Mouse (Mus musculus) C2C12 (cell line): ENCODE results near the gene Ercc6. TPM values are rescaled to one million over a fixed set of nuclear protein-coding genes. Genes with fewer than 3 reads are reported as not detected.

Experiments used
- H3K27me3 ChIP-seq: one replicate; pipeline ENCODE4 v1.6.1; 2011; ENCODE audit not compliant: control insufficient read depth, insufficient read depth, insufficient read length
- H3K36me3 ChIP-seq: one replicate; pipeline ENCODE4 v1.6.1; 2011; ENCODE audit not compliant: control insufficient read depth, insufficient read depth
- H3K4me3 ChIP-seq: one replicate; pipeline ENCODE4 v1.5.1; 2011; ENCODE audit warnings: mild to moderate bottlenecking, control low read depth; ENCODE audit not compliant: poor library complexity, insufficient read depth, severe bottlenecking
- H3K79me2 ChIP-seq: one replicate; pipeline ENCODE4 v1.6.1; 2011; ENCODE audit not compliant: control insufficient read depth, insufficient read depth
- H3K79me3 ChIP-seq: one replicate; pipeline ENCODE4 v1.6.1; 2011; ENCODE audit warnings: low read depth, control low read depth
- H3ac ChIP-seq: one replicate; pipeline ENCODE3; 2011; ENCODE audit warnings: low read depth; ENCODE audit not compliant: control insufficient read depth, insufficient read length
- CEBPB ChIP-seq: IDR thresholded peaks from one replicate; pipeline ENCODE4 v1.6.1; 2011; ENCODE audit warnings: low read depth, mild to moderate bottlenecking, control low read depth, moderate library complexity
- CTCF ChIP-seq: IDR thresholded peaks from one replicate; pipeline ENCODE4 v1.5.1; 2011; ENCODE audit not compliant: control insufficient read depth, insufficient read depth, insufficient read length
- FOSL1 ChIP-seq: IDR thresholded peaks from one replicate; pipeline ENCODE4 v1.8.0; 2011; ENCODE audit warnings: mild to moderate bottlenecking, low read length; ENCODE audit not compliant: poor library complexity, insufficient read depth, severe bottlenecking
- MAX ChIP-seq: IDR thresholded peaks from one replicate; pipeline ENCODE4 v1.6.1; 2011; ENCODE audit warnings: mild to moderate bottlenecking, control low read depth
- MYOD1 ChIP-seq: IDR thresholded peaks from one replicate; pipeline ENCODE4 v1.6.1; 2011; ENCODE audit warnings: low read depth; ENCODE audit not compliant: control insufficient read depth, insufficient read length
- MYOG ChIP-seq: IDR thresholded peaks from one replicate; pipeline ENCODE4 v1.6.1; 2011; ENCODE audit not compliant: control insufficient read depth, insufficient read length; ENCODE audit errors: extremely low read depth
- USF1 ChIP-seq: IDR thresholded peaks from one replicate; pipeline ENCODE4 v1.6.1; 2011; ENCODE audit warnings: low read depth, mild to moderate bottlenecking, control low read depth, moderate library complexity
- polyA plus RNA-seq: library from polyadenylated mRNA; unstranded; fragments of >200 nt; fragmentation: generic; extraction: Trizol; gene quantifications from one replicate; pipeline ENCODE4 v1.2.1, GENCODE M21; 2012; ENCODE audit warnings: missing spikeins

Ercc6 gene
- polyA plus RNA-seq, 1 experiment, result 3.0 TPM

GRCm38 (mm10) chr14:32502764-32503688 lies 10.3 kb upstream of the Ercc6 start:
- H3K36me3 ChIP-seq, result no peaks in the 10 kb centered on the region
- TF ChIP-seq FOSL1 (no peak), MYOD1 (no peak), CTCF (no peak), CEBPB (no peak)
- H3K79me3 ChIP-seq, result no peaks in the 10 kb centered on the region
- H3K27me3 ChIP-seq, result no peaks in the 10 kb centered on the region
- no peak overlapping the region for H3ac ChIP-seq
- H3K4me3 ChIP-seq, result no peak overlapping the region
- H3K79me2 ChIP-seq, result no peaks in the 10 kb centered on the region

DNA sequence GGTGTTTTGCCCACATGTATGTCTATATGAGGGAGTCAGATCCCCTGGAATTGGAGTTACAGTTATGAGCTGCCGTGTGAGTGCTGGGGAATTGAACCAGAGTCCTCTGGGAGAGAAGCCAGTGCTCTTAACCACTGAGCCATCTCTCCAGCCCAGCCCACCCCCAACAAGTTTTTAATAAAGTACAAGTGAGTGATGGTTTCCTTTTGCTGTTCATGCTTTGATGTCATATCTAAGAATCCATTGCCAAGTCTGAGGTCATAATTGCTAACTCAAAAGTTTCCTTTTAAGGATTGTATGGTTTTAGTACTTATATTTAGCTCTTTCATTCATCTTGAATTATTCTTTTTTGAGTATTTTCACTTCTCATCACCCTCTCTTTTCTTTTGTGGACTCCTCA lies 9.4 kb upstream of the Ercc6 start:
- no peaks in the 10 kb centered on the region for H3K79me3 ChIP-seq
- no peak for TF ChIP-seq FOSL1
- TF ChIP-seq USF1, result no peak
- no peak for TF ChIP-seq CTCF
- no peak for TF ChIP-seq MAX
- no peak for TF ChIP-seq MYOG
- TF ChIP-seq CEBPB, result no peak
- no peak for TF ChIP-seq MYOD1
- H3K27me3 ChIP-seq, result no peaks in the 10 kb centered on the region
- no peaks in the 10 kb centered on the region for H3K79me2 ChIP-seq
- no peaks in the 10 kb centered on the region for H3K36me3 ChIP-seq
- H3ac ChIP-seq, result no peak overlapping the region
- no peak overlapping the region for H3K4me3 ChIP-seq

GRCm38 (mm10) chr14:32506329-32506728 lies 7.0 kb upstream of the Ercc6 start:
- TF ChIP-seq MAX, result peak; percentile 84
- TF ChIP-seq MYOG, result no peak
- TF ChIP-seq FOSL1, result no peak
- peak; percentile 16 for TF ChIP-seq MYOD1
- no peak for TF ChIP-seq USF1
- no peak for TF ChIP-seq CTCF
- no peak for TF ChIP-seq CEBPB
- Histone ChIP-seq H3K4me3 (no peak overlapping the region), H3K36me3 (no peaks in the 10 kb centered on the region), H3K79me2 (no peaks in the 10 kb centered on the region), H3K79me3 (no peaks in the 10 kb centered on the region), H3ac (no peak overlapping the region), H3K27me3 (no peaks in the 10 kb centered on the region)

- Histone ChIP-seq H3K79me2 (no peaks in the 10 kb centered on the region), H3K79me3 (no peaks in the 10 kb centered on the region), H3K4me3 (no peak overlapping the region), H3K27me3 (no peaks in the 10 kb centered on the region), H3K36me3 (no peaks in the 10 kb centered on the region), H3ac (no peak overlapping the region)
- TF ChIP-seq FOSL1 (no peak), USF1 (no peak), MYOG (no peak), MYOD1 (no peak), CTCF (no peak), CEBPB (no peak), MAX (no peak)
Measured at GRCm38 (mm10) chr14:32507216-32507615, 6.1 kb upstream of the Ercc6 start.

- Histone ChIP-seq H3K79me3 (no peaks in the 10 kb centered on the region), H3K4me3 (no peak overlapping the region), H3ac (no peak overlapping the region), H3K36me3 (no peaks in the 10 kb centered on the region), H3K79me2 (no peaks in the 10 kb centered on the region), H3K27me3 (no peaks in the 10 kb centered on the region)
- no peak for TF ChIP-seq MAX
- no peak for TF ChIP-seq USF1
- TF ChIP-seq CTCF, result no peak
- TF ChIP-seq FOSL1, result no peak
- no peak for TF ChIP-seq MYOG
- no peak for TF ChIP-seq CEBPB
- no peak for TF ChIP-seq MYOD1
Measured at GRCm38 (mm10) chr14:32508105-32508835, 5.1 kb upstream of the Ercc6 start.
